Mouse (Mus musculus): Measurements from ENCODE around the gene Rfx7.
A peak's percentile ranks its signal among the peaks of the same experiment; 100 is the strongest.

The Rfx7 gene

GRCm38 (mm10) chr9:72531996-72532380 is at the start of gene Rfx7:
Gene Rfx7, plus strand, starts transcription at chr9:72532240.
- DNase-seq (ENCODE audit: low spot score), result peak; percentile 90

GRCm38 (mm10) chr9:72488523-72488922 is 43.5 kb upstream of the Rfx7 start:
- DNase-seq (ENCODE audit: low spot score), result no peak

- DNase-seq (ENCODE audit: low spot score), result no peak
These were observed 42.9 kb upstream of the Rfx7 start for GRCm38 (mm10) chr9:72489131-72489530.

- peak; percentile 92 for DNase-seq (ENCODE audit: low spot score)
These were observed 40.4 kb upstream of the Rfx7 start for GRCm38 (mm10) chr9:72491559-72492193.

GRCm38 (mm10) chr9:72492194-72492565 is 39.9 kb upstream of the Rfx7 start, which contains the start of gene Tex9:
Gene Tex9, minus strand, starts transcription at chr9:72492212.
- DNase-seq (ENCODE audit: low spot score), result no peak

GRCm38 (mm10) chr9:72493465-72493864 is 38.6 kb upstream of the Rfx7 start:
- no peak for DNase-seq (ENCODE audit: low spot score)

- DNase-seq (ENCODE audit: low spot score), result no peak
These were observed 37.9 kb upstream of the Rfx7 start for GRCm38 (mm10) chr9:72493984-72494685.

- no peak for DNase-seq (ENCODE audit: low spot score)
These were observed 35.3 kb upstream of the Rfx7 start for GRCm38 (mm10) chr9:72496691-72497090.

GRCm38 (mm10) chr9:72497171-72497570 is 34.9 kb upstream of the Rfx7 start:
- DNase-seq (ENCODE audit: low spot score), result no peak

GRCm38 (mm10) chr9:72512229-72512981 is 19.6 kb upstream of the Rfx7 start:
- DNase-seq (ENCODE audit: low spot score), result no peak

- no peak for DNase-seq (ENCODE audit: low spot score)
These were observed 16.7 kb upstream of the Rfx7 start for GRCm38 (mm10) chr9:72515366-72515765.

GRCm38 (mm10) chr9:72519246-72519645 is 12.8 kb upstream of the Rfx7 start:
- no peak for DNase-seq (ENCODE audit: low spot score)

- DNase-seq (ENCODE audit: low spot score), result no peak
These were observed 11.2 kb upstream of the Rfx7 start for GRCm38 (mm10) chr9:72520849-72521248.

GRCm38 (mm10) chr9:72526091-72526490 is 5.9 kb upstream of the Rfx7 start:
- no peak for DNase-seq (ENCODE audit: low spot score)

- DNase-seq (ENCODE audit: low spot score), result peak; percentile 95
These were observed 1.8 kb upstream of the Rfx7 start for GRCm38 (mm10) chr9:72530237-72530636.

GRCm38 (mm10) chr9:72530824-72531223 is 1.2 kb upstream of the Rfx7 start:
- DNase-seq (ENCODE audit: low spot score), result peak; percentile 46

GRCm38 (mm10) chr9:72531291-72531995 is 597 bp upstream of the Rfx7 start:
- peak; percentile 87 for DNase-seq (ENCODE audit: low spot score)

GRCm38 (mm10) chr9:72532381-72533088 is 495 bp downstream of the Rfx7 start:
- peak; percentile 54 for DNase-seq (ENCODE audit: low spot score)

GRCm38 (mm10) chr9:72533089-72533415 is 1.0 kb downstream of the Rfx7 start:
- DNase-seq (ENCODE audit: low spot score), result no peak

GRCm38 (mm10) chr9:72534985-72535384 is 2.9 kb downstream of the Rfx7 start:
- no peak for DNase-seq (ENCODE audit: low spot score)

- no peak for DNase-seq (ENCODE audit: low spot score)
These were observed 3.4 kb downstream of the Rfx7 start for GRCm38 (mm10) chr9:72535394-72535793.

- DNase-seq (ENCODE audit: low spot score), result no peak
These were observed 5.0 kb downstream of the Rfx7 start for GRCm38 (mm10) chr9:72537086-72537485.
